Mouse (Mus musculus) urinary bladder, postnatal 0 days (tissue): Measurements from ENCODE around the gene Ago1. TPM values are rescaled to one million over a fixed set of nuclear protein-coding genes. Genes with fewer than 3 reads are reported as not detected.

Source experiments
- polyA plus RNA-seq: library from polyadenylated mRNA; unstranded; fragments of >200 nt; fragmentation: Nextera tagmentation; extraction: Ambion mirVana; gene quantifications from 2 replicates; pipeline ENCODE4 v1.2.1, GENCODE M21; 2015

The Ago1 gene
- 1.8 and 2.5 TPM in 2 replicates for polyA plus RNA-seq

GRCm38 (mm10) chr4:126468285-126468901, at the start of gene Ago1:
Ago1 (minus strand) TSS chr4:126468583.

GRCm38 (mm10) chr4:126429347-126430079, 38.9 kb downstream of the Ago1 start, which contains the start of gene Ago3:
Ago3 (minus strand) TSS chr4:126429556.

Other genes with a start within 250 kb of the Ago1 start
- gene Map7d1, start 212.2 kb downstream of the Ago1 start, polyA plus RNA-seq, result 26.5 and 29.6 TPM in 2 replicates
- 79.0 and 81.2 TPM in 2 replicates for gene Trappc3, start 206.3 kb downstream of the Ago1 start, polyA plus RNA-seq
- gene Col8a2, start 181.8 kb downstream of the Ago1 start, polyA plus RNA-seq, result 13.7 and 23.0 TPM in 2 replicates
- 40.0 and 41.0 TPM in 2 replicates for gene Adprhl2, start 146.9 kb downstream of the Ago1 start, polyA plus RNA-seq
- 10.3 and 11.3 TPM in 2 replicates for gene Tekt2, start 142.9 kb downstream of the Ago1 start, polyA plus RNA-seq
- gene Ago3, start 39.0 kb downstream of the Ago1 start, polyA plus RNA-seq, result 10.2 and 12.0 TPM in 2 replicates
- 1.2 and 1.5 TPM in 2 replicates for gene Ago4, start 64.9 kb upstream of the Ago1 start, polyA plus RNA-seq
- gene Clspn, start 88.4 kb upstream of the Ago1 start, polyA plus RNA-seq, result 7.8 and 9.5 TPM in 2 replicates
- gene 5730409E04Rik, start 141.2 kb upstream of the Ago1 start, polyA plus RNA-seq, result 5.3 and 6.0 TPM in 2 replicates
- gene Psmb2, start 209.0 kb upstream of the Ago1 start, polyA plus RNA-seq, result 358 and 378 TPM in 2 replicates